Mouse (Mus musculus): ENCODE data around the gene Pakap. TPM values are rescaled to one million over a fixed set of nuclear protein-coding genes. Genes with fewer than 3 reads are reported as not detected.

The Pakap gene
- polyA plus RNA-seq, 1 experiment from 2014 or later: 34.5 TPM

DNA sequence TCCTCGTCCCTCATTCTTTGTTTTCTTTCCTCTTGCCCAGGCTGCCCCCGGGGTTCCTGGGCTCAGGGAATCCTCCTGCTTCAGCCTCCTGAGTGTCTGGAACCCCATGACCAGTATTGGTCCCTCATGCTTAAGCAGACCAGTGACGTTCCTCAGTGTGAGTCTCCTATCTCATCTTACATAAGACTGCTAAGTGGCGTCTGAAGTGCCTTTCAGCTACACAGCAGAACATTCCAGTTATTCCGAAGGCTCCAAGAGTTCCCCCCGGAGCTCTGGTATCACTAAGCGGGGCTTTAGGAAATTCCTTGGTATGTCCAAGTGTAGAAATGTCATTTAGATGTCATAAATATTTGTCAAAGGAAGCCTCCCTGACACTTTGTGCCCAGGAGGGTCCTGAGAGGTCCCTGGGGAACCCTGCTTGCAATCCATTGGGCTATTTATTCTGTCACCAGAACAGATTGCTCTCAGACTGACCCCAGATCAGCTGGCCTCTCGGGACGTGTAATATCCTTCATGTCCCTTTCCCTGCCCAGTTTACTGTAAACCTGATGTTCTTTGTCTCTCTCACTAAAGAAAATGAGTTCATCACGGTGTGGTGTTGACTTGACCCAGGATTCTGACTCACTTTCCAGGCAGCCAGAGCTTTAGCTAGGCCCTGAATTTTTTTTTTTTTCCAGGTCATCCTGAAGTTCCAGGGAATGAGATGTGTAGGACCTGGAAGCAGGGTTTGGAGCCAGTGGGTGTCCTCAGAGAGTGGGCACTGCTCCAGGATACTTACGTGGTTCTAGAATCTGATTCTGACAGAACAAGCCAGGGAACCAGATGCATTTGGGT is 274.7 kb downstream of the Pakap start:
- Histone ChIP-seq H3K4me2 (replicated peaks) (no peak overlapping the region), H3K4me1 (peaks cover 40% of the 10 kb centered on the region), H3K9ac (no peak overlapping the region), H3K9me3 (no peaks in the 10 kb centered on the region), H3K36me3 (no peaks in the 10 kb centered on the region; the same call in 1 of the 2 replicates), H3K27ac (no peak overlapping the region; the same call in 1 of the 2 replicates), H3K27me3 (no peaks in the 10 kb centered on the region), H3K4me3 (no peak overlapping the region)
- no peak for ATAC-seq (ENCODE audit: low FRiP score, low read depth)
- WGBS: 68% methylated on average over 11 of the region's 11 CpGs

DNA sequence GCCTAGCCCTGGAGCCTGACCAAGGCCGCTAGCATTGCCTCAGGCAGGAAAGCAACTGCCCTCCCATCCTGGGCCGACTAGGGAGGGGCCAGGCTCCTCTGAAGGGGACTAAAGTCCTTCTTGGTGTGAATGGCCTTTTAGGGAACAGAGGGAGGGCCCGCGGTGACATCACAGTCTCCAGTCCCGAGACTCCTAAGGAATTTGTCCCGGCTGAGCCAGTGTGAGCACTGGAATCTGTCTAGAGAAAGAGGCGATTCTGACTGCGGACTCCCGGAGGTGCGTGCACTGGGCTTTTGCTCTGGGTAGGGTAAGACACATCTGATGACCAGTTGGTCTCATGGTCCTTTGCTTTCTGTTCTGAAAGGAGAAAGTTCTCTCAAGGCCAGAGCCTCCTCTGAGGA is 277.1 kb downstream of the Pakap start:
- no peaks in the 10 kb centered on the region for H3K27me3 ChIP-seq
- H3K9ac ChIP-seq: peak overlapping the region; percentile 66
- peak overlapping the region; percentile 91 for H3K27ac ChIP-seq
- 4% methylated on average over 10 of the region's 10 CpGs for WGBS
- peak overlapping the region; percentile 41 for H3K4me3 ChIP-seq
- ATAC-seq (ENCODE audit: low FRiP score, low read depth): peak; percentile 72
- peaks cover 57% of the 10 kb centered on the region for H3K4me1 ChIP-seq
- peak overlapping the region; percentile 62 for H3K4me2 ChIP-seq (replicated peaks)
- no peaks in the 10 kb centered on the region; the same call in 1 of the 2 replicates for H3K36me3 ChIP-seq
- no peaks in the 10 kb centered on the region for H3K9me3 ChIP-seq

DNA sequence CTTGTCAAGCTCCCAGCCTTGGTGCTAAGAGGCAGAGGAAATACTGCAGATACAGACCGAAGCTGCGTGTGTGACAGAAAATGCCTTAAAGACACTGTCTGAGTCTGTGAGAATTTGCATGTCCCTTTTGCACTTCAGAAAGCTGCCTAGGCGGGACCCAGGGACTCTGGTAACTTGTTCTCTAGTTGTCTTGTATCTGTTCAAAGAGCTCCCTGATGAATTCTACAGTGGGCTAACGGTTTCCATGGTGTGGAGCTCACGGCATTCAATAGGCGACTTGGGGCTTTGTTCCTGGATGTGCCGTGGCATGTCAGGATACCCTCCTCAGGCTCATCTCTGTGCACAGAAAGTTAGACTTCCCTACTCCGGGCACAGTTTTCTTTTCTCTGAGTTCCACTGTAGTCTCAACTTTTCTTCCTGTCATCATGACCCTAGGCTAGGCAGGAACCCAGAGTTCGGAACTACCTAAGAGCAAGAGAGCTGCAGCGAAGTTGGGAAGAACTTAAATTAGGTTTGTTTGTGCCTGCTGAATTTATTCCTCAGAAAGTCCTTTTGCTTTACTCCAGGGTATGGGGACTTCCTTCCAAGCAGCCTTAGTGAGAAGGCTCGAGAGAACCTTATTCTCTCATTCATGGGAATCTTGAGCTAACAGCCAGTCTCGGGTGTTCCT is 277.7 kb downstream of the Pakap start:
- H3K4me1 ChIP-seq: peaks cover 56% of the 10 kb centered on the region

DNA sequence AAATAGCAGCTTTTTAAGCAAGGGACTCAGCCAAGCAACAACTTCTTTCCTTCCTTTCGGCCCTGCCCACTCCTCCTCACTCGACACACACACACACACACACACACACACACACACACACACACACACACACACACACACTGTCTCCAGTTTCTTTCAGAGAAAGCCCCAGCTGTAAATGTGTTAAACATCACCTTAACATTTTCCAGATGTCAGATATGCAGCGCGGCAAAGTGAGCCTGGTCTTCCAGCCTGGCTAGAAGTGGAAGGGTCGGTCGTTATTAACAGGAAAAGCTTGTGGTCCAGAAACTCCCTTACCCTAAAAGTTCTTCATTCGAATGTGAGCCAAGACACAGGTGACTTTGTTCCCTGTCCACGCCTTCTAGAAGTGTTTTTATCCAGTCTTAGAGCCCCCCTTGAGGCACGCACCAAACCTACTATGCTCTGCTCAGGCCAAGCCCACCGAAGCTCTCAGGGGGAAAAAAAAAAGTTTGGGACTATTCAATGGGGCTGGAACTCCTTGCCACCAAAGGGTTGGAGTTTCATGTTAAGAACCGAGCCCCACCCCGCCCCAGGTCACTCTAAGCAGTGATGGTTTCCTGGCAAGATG is 278.5 kb downstream of the Pakap start:
- Histone ChIP-seq H3K4me3 (peak overlapping the region; percentile 41), H3K4me2 (replicated peaks) (peak overlapping the region; percentile 62), H3K27me3 (no peaks in the 10 kb centered on the region), H3K27ac (peak overlapping the region; percentile 91), H3K4me1 (peaks cover 54% of the 10 kb centered on the region), H3K9ac (peak overlapping the region; percentile 66), H3K9me3 (no peaks in the 10 kb centered on the region), H3K36me3 (peaks cover 3% of the 10 kb centered on the region; the same call in 1 of the 2 replicates)
- peak; percentile 79 for ATAC-seq (ENCODE audit: low FRiP score, low read depth)
- WGBS: 4% methylated on average over 10 of the region's 12 CpGs

More for the DNA sequence above, 277.7 kb downstream of the Pakap start:
- peak overlapping the region; percentile 66 for H3K9ac ChIP-seq
- no peaks in the 10 kb centered on the region for H3K9me3 ChIP-seq
- H3K36me3 ChIP-seq: peaks cover 3% of the 10 kb centered on the region; the same call in 1 of the 2 replicates
- H3K27me3 ChIP-seq: no peaks in the 10 kb centered on the region
- no peak for ATAC-seq (ENCODE audit: low FRiP score, low read depth)
- H3K4me3 ChIP-seq: peak overlapping the region; percentile 41
- 16% methylated on average over 12 of the region's 12 CpGs for WGBS
- H3K4me2 ChIP-seq (replicated peaks): peak overlapping the region; percentile 62
- peak overlapping the region; percentile 91 for H3K27ac ChIP-seq

DNA sequence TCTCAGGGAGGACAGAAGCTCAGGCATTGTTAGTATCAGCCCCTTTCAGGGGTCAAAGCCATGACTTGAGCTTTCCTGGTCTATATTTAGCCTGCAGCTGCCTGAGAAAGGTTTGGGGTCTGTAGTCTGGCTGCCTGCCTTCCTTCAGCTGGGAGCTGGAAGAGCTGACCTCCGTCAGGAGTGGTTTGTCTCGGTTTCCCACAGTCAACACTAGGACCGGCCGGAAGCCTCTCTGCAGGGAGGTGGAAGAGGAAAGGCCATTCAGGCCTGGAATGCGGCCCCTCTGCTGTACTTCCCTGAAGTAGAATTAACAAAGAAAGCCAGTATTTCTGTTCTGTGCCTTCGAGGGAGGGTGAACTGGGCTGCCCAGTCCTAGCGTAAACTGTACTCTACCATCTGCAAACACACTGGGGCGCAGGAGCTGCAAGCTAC is 279.0 kb downstream of the Pakap start:
- H3K9ac ChIP-seq: peak overlapping the region; percentile 36; the same call in 1 of the 2 replicates
- no peaks in the 10 kb centered on the region for H3K27me3 ChIP-seq
- H3K27ac ChIP-seq: peak overlapping the region; percentile 91
- H3K4me2 ChIP-seq (replicated peaks): peak overlapping the region; percentile 62
- WGBS: 11% methylated on average over 8 of the region's 8 CpGs
- peaks cover 3% of the 10 kb centered on the region; the same call in 1 of the 2 replicates for H3K36me3 ChIP-seq
- H3K9me3 ChIP-seq: no peaks in the 10 kb centered on the region
- ATAC-seq (ENCODE audit: low FRiP score, low read depth): peak; percentile 58
- peak overlapping the region; percentile 41 for H3K4me3 ChIP-seq
- peaks cover 59% of the 10 kb centered on the region for H3K4me1 ChIP-seq

DNA sequence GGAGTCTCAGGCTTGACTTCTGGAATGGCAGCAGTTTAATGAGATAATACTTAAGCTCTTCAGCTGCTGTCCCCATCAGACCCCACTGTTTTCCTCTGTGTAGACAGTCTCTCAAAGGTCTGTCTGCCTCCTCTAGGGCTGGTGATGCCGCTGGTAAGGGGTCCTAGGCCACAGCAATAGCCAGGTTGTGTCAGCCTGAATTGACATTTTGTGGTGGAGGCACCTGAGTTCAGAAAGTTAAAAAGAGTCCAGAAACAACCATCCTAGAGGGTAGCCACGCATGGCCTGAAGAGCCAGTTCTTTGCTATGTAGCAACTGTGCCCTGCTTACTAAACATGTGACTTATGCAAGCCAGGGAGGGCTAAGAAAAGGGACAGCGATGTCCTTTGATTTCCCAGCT is 279.7 kb downstream of the Pakap start:
- WGBS: 81% methylated on average over 3 of the region's 3 CpGs
- peaks cover 3% of the 10 kb centered on the region; the same call in 1 of the 2 replicates for H3K36me3 ChIP-seq
- peak overlapping the region; percentile 62 for H3K4me2 ChIP-seq (replicated peaks)
- H3K27ac ChIP-seq: peak overlapping the region; percentile 91
- H3K4me1 ChIP-seq: peaks cover 66% of the 10 kb centered on the region
- H3K9ac ChIP-seq: peak overlapping the region; percentile 36
- no peak for ATAC-seq (ENCODE audit: low FRiP score, low read depth)
- no peaks in the 10 kb centered on the region for H3K27me3 ChIP-seq
- no peaks in the 10 kb centered on the region for H3K9me3 ChIP-seq
- peak overlapping the region; percentile 41 for H3K4me3 ChIP-seq

DNA sequence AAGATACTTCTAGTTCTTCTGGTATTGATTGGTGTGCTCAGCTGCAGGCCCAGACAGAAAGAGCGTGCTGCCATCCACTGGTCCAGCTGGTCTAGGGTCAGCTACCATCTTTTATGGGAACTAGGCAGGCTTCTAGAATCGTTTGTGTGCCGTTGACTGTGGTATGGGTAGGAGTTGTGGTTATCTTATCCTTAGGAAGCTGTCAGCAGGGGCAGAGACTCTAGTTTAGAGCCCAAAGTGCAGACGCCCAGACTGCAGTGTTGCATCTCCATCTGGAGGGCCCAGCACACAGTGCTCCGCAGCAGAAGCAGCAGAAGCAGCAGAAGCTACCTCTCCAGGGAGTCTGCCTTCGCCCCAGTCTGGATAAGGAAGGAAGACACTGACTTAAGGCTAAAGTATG is 281.5 kb downstream of the Pakap start:
- no peak overlapping the region for H3K4me2 ChIP-seq (replicated peaks)
- no peak overlapping the region for H3K27ac ChIP-seq
- H3K9ac ChIP-seq: no peak overlapping the region
- no peak for ATAC-seq (ENCODE audit: low FRiP score, low read depth)
- H3K4me1 ChIP-seq: peaks cover 70% of the 10 kb centered on the region
- no peaks in the 10 kb centered on the region for H3K9me3 ChIP-seq
- no peaks in the 10 kb centered on the region for H3K27me3 ChIP-seq
- WGBS: 67% methylated on average over 6 of the region's 6 CpGs
- peaks cover 7% of the 10 kb centered on the region for H3K36me3 ChIP-seq
- no peak overlapping the region for H3K4me3 ChIP-seq

DNA sequence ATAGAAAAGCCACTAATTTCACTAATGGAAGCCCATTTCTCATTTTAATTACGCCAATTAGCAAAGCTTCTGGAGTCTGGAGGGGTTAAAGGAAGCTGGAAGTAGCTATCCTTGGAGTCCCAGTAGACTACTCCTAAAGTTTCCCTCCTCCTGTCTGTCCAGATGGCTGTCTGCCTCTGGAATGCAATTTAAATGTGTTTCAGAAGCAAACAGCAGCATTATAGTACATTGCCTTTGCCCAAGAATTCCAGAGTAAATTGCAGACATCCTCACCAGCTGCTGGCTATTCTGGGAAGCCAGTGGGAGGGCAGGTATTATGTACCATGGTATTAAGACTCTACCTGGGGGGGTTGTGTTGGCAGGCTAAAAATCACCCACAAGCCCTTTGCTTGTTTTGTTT is 283.8 kb downstream of the Pakap start:
- peaks cover 50% of the 10 kb centered on the region for H3K4me1 ChIP-seq
- H3K4me3 ChIP-seq: no peak overlapping the region
- H3K9ac ChIP-seq: no peak overlapping the region
- no peak overlapping the region for H3K27ac ChIP-seq
- no peak for ATAC-seq (ENCODE audit: low FRiP score, low read depth)
- WGBS: 48% methylated on average over 1 of the region's 1 CpGs
- H3K9me3 ChIP-seq: no peaks in the 10 kb centered on the region
- H3K36me3 ChIP-seq: peaks cover 30% of the 10 kb centered on the region
- no peaks in the 10 kb centered on the region for H3K27me3 ChIP-seq
- no peak overlapping the region for H3K4me2 ChIP-seq (replicated peaks)

DNA sequence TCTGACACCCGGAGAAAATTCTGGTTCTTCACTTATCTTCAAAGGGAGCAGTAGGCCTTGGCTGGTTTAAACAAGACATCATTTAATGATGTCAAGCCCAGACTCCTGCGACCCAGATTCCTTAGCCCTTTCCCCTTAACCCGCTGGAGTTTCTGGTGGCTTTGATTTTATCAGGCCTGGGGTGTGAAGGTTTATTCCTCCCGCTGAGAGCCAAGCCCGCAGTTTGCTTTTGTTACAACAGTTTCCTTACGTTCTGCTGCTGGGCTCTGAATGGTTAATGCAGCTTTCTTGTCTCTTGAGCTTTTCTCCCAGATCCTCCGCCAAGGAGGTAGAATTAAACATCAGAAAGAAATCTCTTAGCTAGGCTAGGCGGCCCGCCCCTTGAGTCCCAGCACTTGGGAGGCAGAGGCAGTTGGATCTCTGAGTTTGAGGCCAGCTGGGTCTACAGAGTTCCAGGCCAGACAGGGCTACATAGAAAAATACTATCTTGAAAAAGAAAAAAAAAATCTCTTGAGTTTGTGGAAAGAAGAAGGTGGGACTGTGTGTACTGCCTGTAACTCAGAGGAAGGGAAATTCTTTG is 284.6 kb downstream of the Pakap start:
- H3K4me3 ChIP-seq: no peak overlapping the region
- no peak overlapping the region for H3K4me2 ChIP-seq (replicated peaks)
- H3K4me1 ChIP-seq: peaks cover 41% of the 10 kb centered on the region
- no peak for ATAC-seq (ENCODE audit: low FRiP score, low read depth)
- H3K36me3 ChIP-seq: peaks cover 38% of the 10 kb centered on the region
- no peaks in the 10 kb centered on the region for H3K9me3 ChIP-seq
- H3K9ac ChIP-seq: no peak overlapping the region
- H3K27ac ChIP-seq: no peak overlapping the region; the same call in 1 of the 2 replicates
- WGBS: 21% methylated on average over 9 of the region's 9 CpGs
- no peaks in the 10 kb centered on the region for H3K27me3 ChIP-seq

DNA sequence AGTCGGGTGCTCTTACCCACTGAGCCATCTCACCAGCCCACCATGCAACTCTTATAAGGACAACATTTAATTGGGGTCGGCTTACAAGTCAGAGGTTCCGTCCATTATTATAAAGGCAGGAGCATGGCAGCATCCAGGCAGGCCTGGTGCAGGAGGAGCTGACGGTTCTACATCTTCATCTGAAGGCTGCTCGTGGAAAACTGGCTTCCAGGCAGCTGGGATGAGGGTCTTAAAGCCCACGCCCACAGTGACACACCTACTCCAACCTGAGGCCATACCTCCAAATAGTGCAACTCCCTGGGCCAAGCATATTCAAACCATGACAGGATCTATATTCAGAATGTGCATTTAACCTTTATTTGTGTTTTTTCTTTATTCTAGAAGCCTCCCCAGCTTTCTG is 286.2 kb downstream of the Pakap start:
- no peak overlapping the region for H3K4me2 ChIP-seq (replicated peaks)
- H3K4me1 ChIP-seq: peaks cover 28% of the 10 kb centered on the region
- H3K27ac ChIP-seq: no peak overlapping the region
- H3K4me3 ChIP-seq: no peak overlapping the region
- WGBS: 80% methylated on average over 6 of the region's 6 CpGs
- no peak overlapping the region for H3K9ac ChIP-seq
- no peak for ATAC-seq (ENCODE audit: low FRiP score, low read depth)
- H3K9me3 ChIP-seq: no peaks in the 10 kb centered on the region
- peaks cover 47% of the 10 kb centered on the region for H3K36me3 ChIP-seq
- H3K27me3 ChIP-seq: no peaks in the 10 kb centered on the region

DNA sequence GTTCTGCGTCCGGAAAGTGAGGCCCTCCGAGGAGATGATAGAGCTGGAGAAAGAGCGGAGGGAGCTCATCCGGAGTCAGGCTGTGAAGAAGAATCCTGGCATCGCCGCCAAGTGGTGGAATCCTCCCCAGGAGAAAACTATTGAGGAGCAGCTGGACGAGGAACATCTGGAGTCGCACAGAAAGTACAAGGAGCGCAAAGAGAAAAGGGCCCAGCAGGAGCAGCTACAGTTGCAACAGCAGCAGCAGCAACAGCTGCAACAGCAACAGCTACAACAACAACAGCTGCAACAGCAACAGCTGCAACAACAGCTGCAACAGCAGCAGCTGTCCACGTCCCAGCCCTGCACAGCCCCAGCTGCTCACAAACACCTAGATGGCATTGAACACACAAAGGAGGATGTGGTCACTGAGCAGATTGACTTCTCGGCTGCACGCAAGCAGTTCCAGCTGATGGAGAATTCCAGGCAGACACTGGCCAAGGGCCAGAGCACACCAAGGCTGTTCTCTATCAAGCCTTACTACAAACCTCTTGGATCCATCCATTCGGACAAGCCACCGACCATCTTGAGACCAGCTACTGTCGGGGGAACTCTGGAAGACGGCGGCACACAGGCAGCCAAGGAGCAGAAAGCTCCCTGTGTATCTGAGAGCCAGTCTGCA is 287.4 kb downstream of the Pakap start:
- Histone ChIP-seq H3K27me3 (no peaks in the 10 kb centered on the region), H3K27ac (no peak overlapping the region), H3K36me3 (peaks cover 55% of the 10 kb centered on the region), H3K4me3 (no peak overlapping the region), H3K9me3 (no peaks in the 10 kb centered on the region), H3K9ac (no peak overlapping the region), H3K4me2 (replicated peaks) (no peak overlapping the region), H3K4me1 (peaks cover 22% of the 10 kb centered on the region)
- WGBS: 90% methylated on average over 18 of the region's 18 CpGs
- no peak for ATAC-seq (ENCODE audit: low FRiP score, low read depth)
